Mouse (Mus musculus) lung, postnatal 4 days (tissue): Measurements from ENCODE around the gene Gja3.
"Not testable (repeated sequence)": the region's sequence is repeated elsewhere in the genome, so short reads cannot be mapped to it uniquely, and the experiment has no call there.

Source experiments
- DNase-seq, 2 experiments: peaks; one replicate each; pipeline ENCODE4 v3.0.0; 2021

Gja3 gene

GRCm38 (mm10) chr14:57032850-57033249, 25.1 kb downstream of the Gja3 start:
- DNase-seq: no peak

GRCm38 (mm10) chr14:57018436-57018835, 39.5 kb downstream of the Gja3 start:
- DNase-seq: no peak

- DNase-seq: not testable (repeated sequence)
Observed at GRCm38 (mm10) chr14:57016806-57017205, 41.1 kb downstream of the Gja3 start.

- no peak for DNase-seq
Observed at GRCm38 (mm10) chr14:56988621-56989020, 69.3 kb downstream of the Gja3 start.
